Mouse (Mus musculus) midbrain, postnatal 0 days (tissue): Measurements from ENCODE around the gene Ly6g6c. TPM values are rescaled to one million over a fixed set of nuclear protein-coding genes. Genes with fewer than 3 reads are reported as not detected.

ENCODE experiments used
- ATAC-seq: fragments of 200-750 bp; cut with Nextera tagmentation; 2 replicates; pipeline ENCODE4 v1.8.0; 2017; ENCODE audit warnings: moderate number of reproducible peaks, mild to moderate bottlenecking, moderate TSS enrichment, moderate library complexity; ENCODE audit not compliant: low FRiP score
- DNase-seq: peaks from one replicate; pipeline ENCODE4 v3.0.0-alpha.2; 2015; ENCODE audit warnings: low spot score
- H3K27ac ChIP-seq: fragments of 300-500 bp; sonication (generic); 2 replicates; pipeline ENCODE4 v1.5.1; 2014; ENCODE audit warnings: low read depth, mild to moderate bottlenecking, low read length, mixed read lengths
- H3K27me3 ChIP-seq: fragments of 300-500 bp; sonication (generic); 2 replicates; pipeline ENCODE4 v1.6.1; 2014; ENCODE audit warnings: low read length, control low read depth, mixed read lengths; ENCODE audit not compliant: insufficient read depth
- H3K36me3 ChIP-seq: fragments of 300-500 bp; sonication (generic); 2 replicates; pipeline ENCODE4 v1.6.1; 2014; ENCODE audit warnings: low read length, control low read depth, mixed read lengths; ENCODE audit not compliant: insufficient read depth
- H3K4me1 ChIP-seq: fragments of 300-500 bp; sonication (generic); 2 replicates; pipeline ENCODE4 v1.6.1; 2014; ENCODE audit warnings: mild to moderate bottlenecking, control low read depth, antibody characterized with exemption, low read length, mixed read lengths; ENCODE audit not compliant: insufficient read depth
- H3K4me2 ChIP-seq: fragments of 300-500 bp; sonication (generic); 2 replicates; pipeline ENCODE4 v1.6.1; 2014; ENCODE audit warnings: low read depth, mild to moderate bottlenecking, low read length, mixed read lengths; ENCODE audit not compliant: poor library complexity, severe bottlenecking
- H3K4me3 ChIP-seq: fragments of 300-500 bp; sonication (generic); 2 replicates; pipeline ENCODE4 v1.5.1; 2014; ENCODE audit warnings: low read depth, mild to moderate bottlenecking, low read length, moderate library complexity
- H3K9ac ChIP-seq: fragments of 300-500 bp; sonication (generic); replicated peaks from 2 replicates; pipeline ENCODE4 v1.6.1; 2014; ENCODE audit warnings: mild to moderate bottlenecking, low read length, moderate library complexity, mixed read lengths; ENCODE audit not compliant: poor library complexity, severe bottlenecking
- H3K9me3 ChIP-seq: fragments of 300-500 bp; sonication (generic); 2 replicates; pipeline ENCODE4 v1.6.1; 2016; ENCODE audit warnings: low read length, control low read depth
- CTCF ChIP-seq: IDR thresholded peaks from 2 replicates; pipeline ENCODE4 v1.5.1; 2016; ENCODE audit warnings: antibody characterized with exemption, mild to moderate bottlenecking
- WGBS: fragments of 180-500 bp; shearing (Covaris S2); extraction: QIAGEN DNeasy Blood & Tissue Kit; methylation state at CpG from one replicate; pipeline ENCODE4 v1.1.7; 2014; 5-methylcytosine and 5-hydroxymethylcytosine counted together
- polyA plus RNA-seq: library from polyadenylated mRNA; unstranded; fragments of >200 nt; fragmentation: Nextera tagmentation; extraction: Ambion mirVana; gene quantifications from 2 replicates; pipeline ENCODE4 v1.2.1, GENCODE M21; 2015
- total RNA-seq: library from RNA; depleted of rRNA; stranded (reverse); fragments of >200 nt; gene quantifications from 2 replicates; pipeline ENCODE4 v1.2.3, GENCODE M21; 2014

The Ly6g6c gene
- total and polyA plus RNA-seq, 2 experiments from 2014 or later: 2.4 TPM; not detected in 1

GRCm38 (mm10) chr17:35058911-35059892, 6.0 kb upstream of the Ly6g6c start, which contains the start of gene Ddah2:
Gene Ddah2, plus strand, starts transcription at chr17:35059035.
- H3K36me3 ChIP-seq: peaks cover 6% of the 10 kb centered on the region; the same call in 1 of the 2 replicates
- peak; percentile 96 for DNase-seq
- H3K9me3 ChIP-seq: no peaks in the 10 kb centered on the region
- ATAC-seq: peak; percentile 89
- under 1% methylated on average over 57 of the region's 57 CpGs for WGBS
- peak within 1 kb of the TSS; percentile 82 for H3K27ac ChIP-seq
- peak within 1 kb of the TSS; percentile 72 for H3K4me3 ChIP-seq
- peak; percentile 81 for TF ChIP-seq CTCF
- peak within 1 kb of the TSS; percentile 79 for H3K4me2 ChIP-seq
- H3K27me3 ChIP-seq: peaks cover 8% of the 10 kb centered on the region; the same call in 1 of the 2 replicates
- H3K9ac ChIP-seq: peak within 1 kb of the TSS; percentile 76
- peaks cover 4% of the 10 kb centered on the region; the same call in 1 of the 2 replicates for H3K4me1 ChIP-seq

DNA sequence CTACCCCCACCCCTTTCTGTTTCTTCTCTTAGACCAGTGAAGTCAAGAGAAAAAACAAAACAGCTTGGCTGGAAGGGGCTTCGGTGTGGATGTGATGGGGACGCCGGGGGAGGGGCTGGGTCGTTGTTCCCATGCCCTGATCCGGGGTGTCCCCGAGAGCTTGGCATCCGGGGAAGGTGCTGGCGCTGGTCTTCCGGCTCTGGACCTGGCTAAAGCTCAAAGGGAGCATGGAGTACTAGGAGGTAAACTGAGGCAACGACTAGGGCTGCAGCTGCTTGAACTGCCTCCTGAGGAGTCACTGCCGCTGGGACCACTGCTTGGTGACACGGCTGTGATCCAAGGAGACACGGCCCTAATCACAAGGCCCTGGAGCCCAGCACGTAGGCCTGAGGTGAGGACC, 5.1 kb upstream of the Ly6g6c start:
- 16% methylated on average over 14 of the region's 14 CpGs for WGBS
- Histone ChIP-seq H3K36me3 (peaks cover 6% of the 10 kb centered on the region; the same call in 1 of the 2 replicates), H3K4me1 (peaks cover 4% of the 10 kb centered on the region), H3K27me3 (peaks cover 13% of the 10 kb centered on the region; the same call in 1 of the 2 replicates), H3K9ac (peak overlapping the region; percentile 76), H3K27ac (peak overlapping the region; percentile 3; the same call in 1 of the 2 replicates), H3K9me3 (no peaks in the 10 kb centered on the region), H3K4me2 (peak overlapping the region; percentile 79), H3K4me3 (peak overlapping the region; percentile 72)
- TF ChIP-seq CTCF: no peak
- ATAC-seq (no peak), DNase-seq (no peak)

DNA sequence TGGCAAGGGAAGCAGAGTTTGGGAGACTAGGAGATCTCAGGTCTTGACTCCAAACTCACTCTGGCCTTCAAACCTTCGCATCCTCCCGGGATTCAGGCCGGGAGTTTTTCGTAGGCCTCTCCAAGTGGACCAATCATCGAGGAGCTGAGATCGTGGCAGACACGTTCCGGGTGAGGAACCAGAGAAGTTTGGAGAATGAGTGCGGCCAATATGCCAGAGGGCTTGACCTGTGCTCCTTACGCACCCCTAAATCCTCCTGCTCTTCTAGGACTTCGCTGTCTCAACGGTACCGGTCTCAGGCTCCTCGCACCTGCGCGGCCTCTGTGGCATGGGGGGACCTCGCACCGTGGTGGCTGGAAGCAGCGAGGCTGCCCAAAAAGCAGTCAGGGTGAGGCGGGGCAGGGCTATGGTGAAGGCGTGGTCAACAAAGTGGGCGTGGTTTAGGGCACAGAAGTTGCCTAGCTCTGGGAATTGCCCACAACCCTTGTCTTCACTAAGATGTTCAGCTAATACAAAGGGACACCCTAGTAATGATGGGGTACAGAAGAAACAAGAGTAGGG, 4.4 kb upstream of the Ly6g6c start:
- Histone ChIP-seq H3K4me2 (peak overlapping the region; percentile 79), H3K4me1 (peaks cover 4% of the 10 kb centered on the region), H3K36me3 (peaks cover 6% of the 10 kb centered on the region; the same call in 1 of the 2 replicates), H3K27me3 (peaks cover 20% of the 10 kb centered on the region; the same call in 1 of the 2 replicates), H3K9ac (no peak overlapping the region), H3K9me3 (no peaks in the 10 kb centered on the region), H3K27ac (no peak overlapping the region), H3K4me3 (0 out of 2 replicates have a peak overlapping the region, but pooled peaks have one; percentile 72)
- WGBS: 67% methylated on average over 22 of the region's 22 CpGs
- DNase-seq (no peak), ATAC-seq (no peak)
- TF ChIP-seq CTCF: no peak

DNA sequence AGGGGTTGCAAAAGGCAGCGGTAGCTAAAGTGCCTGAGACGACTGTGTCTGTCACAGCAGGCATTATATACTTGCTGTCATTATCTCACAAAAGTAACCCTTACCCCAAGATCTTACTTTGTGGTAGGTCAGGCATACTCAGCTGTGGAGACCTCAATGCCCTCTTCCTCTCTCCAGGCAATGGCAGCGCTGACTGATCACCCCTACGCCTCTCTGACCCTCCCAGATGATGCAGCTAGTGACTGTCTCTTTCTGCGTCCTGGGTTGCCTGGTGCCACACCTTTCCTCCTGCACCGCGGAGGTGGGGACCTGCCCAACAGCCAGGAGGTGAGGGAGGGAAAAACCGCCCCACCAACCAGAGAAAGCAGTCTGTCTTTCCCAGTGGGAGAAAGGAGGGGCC, 3.9 kb upstream of the Ly6g6c start:
- no peak for TF ChIP-seq CTCF
- Histone ChIP-seq H3K27ac (no peak overlapping the region), H3K4me3 (no peak overlapping the region), H3K4me1 (peaks cover 4% of the 10 kb centered on the region), H3K36me3 (peaks cover 6% of the 10 kb centered on the region; the same call in 1 of the 2 replicates), H3K4me2 (no peak overlapping the region), H3K9me3 (no peaks in the 10 kb centered on the region), H3K9ac (no peak overlapping the region), H3K27me3 (peaks cover 20% of the 10 kb centered on the region; the same call in 1 of the 2 replicates)
- no peak for ATAC-seq
- 88% methylated on average over 8 of the region's 8 CpGs for WGBS
- DNase-seq: no peak

DNA sequence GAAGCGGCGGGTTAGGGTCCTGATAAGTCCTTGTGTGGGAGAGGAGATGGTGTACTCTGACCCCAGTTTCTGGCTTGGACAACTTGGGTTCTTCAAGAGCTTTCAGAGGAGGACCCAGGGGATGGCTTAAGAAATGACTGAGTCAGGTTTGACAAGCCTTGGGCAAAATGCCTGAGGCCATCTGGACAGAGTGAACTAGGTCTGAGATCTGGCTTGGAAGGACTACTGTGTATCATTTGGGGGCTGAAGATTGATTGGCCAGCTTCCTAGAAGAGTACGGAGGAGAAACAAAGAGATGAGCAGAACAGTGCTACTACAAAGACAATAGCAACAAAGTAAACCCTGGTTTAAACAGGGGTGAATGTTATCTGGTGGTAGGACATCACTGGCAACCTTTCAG, 1.7 kb upstream of the Ly6g6c start:
- DNase-seq: peak; percentile 63
- peaks cover 4% of the 10 kb centered on the region for H3K4me1 ChIP-seq
- no peak overlapping the region for H3K27ac ChIP-seq
- H3K27me3 ChIP-seq: peaks cover 20% of the 10 kb centered on the region; the same call in 1 of the 2 replicates
- H3K4me3 ChIP-seq: no peak overlapping the region
- no peaks in the 10 kb centered on the region for H3K9me3 ChIP-seq
- H3K36me3 ChIP-seq: peaks cover 6% of the 10 kb centered on the region; the same call in 1 of the 2 replicates
- no peak for ATAC-seq
- no peak overlapping the region for H3K9ac ChIP-seq
- TF ChIP-seq CTCF: no peak
- 91% methylated on average over 3 of the region's 3 CpGs for WGBS
- H3K4me2 ChIP-seq: no peak overlapping the region
